Mouse (Mus musculus) cortical plate, adult 2 months (tissue): ENCODE results near the gene Fstl3.

Experiments
- CTCF ChIP-seq: fragments of 200-500 bp; IDR thresholded peaks from 2 replicates; pipeline ENCODE4 v1.5.1; 2011; ENCODE audit warnings: mild to moderate bottlenecking, control low read depth, low read length; ENCODE audit not compliant: insufficient read depth; ENCODE audit errors: extremely low read depth
- POLR2A ChIP-seq: fragments of 200-500 bp; IDR thresholded peaks from 2 replicates; pipeline ENCODE4 v1.6.1; 2011; ENCODE audit warnings: mild to moderate bottlenecking, low read length, control low read depth; ENCODE audit not compliant: insufficient read depth; ENCODE audit errors: extremely low read depth

DNA sequence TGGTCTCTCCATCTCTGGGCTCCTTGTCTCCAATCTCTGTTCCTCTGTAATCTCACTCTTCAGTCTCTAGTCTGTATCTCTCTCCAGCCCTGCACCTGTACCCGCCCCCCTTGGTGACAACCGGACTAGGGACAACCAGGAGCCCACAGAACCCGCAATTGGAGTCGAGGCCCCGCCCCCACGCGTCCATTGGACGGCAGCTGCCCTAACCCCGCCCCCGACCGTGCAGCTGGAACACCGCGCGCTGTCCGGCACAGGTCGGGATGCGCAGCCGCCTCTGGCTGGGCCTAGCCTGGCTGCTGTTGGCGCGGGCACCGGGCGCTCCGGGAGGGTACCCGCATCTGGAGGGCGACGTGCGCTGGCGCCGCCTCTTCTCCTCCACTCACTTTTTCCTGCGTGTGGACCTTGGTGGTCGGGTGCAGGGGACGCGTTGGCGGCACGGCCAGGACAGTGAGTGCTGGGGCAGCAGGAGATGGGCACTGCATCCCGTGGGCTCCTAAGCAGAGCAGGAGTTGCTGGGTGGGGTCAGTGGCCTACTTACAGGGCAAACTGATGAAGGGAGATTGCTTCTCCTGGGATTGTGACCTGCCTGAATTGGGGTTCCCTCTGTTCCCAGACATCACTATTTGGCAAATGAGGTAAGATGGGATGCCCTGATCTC, 22.1 kb upstream of the Fstl3 start, which contains the start of gene Fgf22:
- TF ChIP-seq CTCF (no peak), POLR2A (no peak)
